Mouse (Mus musculus): ENCODE measurements around the gene Fads6. TPM values are rescaled to one million over a fixed set of nuclear protein-coding genes. Genes with fewer than 3 reads are reported as not detected.

Gene Fads6
- polyA plus RNA-seq, 1 experiment = 57.3 TPM

DNA sequence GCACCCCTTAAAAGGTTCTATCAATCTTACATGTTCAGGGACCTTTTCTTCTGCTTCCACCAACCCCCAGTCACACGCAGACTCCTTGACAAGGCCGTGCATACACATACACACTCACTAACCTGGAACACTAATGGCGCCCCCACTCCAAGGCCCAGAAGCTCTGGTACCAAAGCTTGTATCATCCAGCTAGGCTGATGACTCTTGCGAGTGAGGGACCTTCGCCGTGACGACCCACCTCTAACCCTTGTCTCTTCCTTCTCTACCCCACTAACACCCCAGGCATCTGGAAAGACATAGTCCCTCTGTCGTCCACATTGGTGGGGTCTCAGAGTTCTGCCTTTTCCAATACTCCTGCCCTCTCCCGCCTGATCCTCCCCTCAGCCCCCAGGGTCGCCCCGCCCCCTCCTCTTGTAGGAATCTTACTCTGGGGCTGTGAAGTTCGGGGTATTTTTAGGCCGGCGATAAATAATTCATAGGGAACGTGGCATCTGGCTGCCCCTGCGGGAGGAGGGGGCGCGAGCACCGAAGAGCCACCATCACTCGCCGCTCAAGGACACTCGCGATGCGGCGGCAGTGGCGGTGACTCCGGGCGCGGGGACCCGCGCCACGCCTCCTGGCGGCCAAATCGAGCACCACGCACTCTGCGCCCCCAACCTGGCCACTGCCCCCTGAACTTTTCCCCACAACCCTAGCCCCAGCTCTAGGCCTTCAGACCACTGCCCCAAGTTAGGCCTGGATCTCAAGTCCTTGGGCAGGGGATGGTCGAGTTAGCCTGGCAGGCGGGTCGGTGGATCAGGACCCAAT lies 32.4 kb downstream of the Fads6 start:
- TF ChIP-seq POLR2A (IDR thresholded peaks at IDR 0.05; ENCODE audit: borderline replicate concordance, insufficient read depth, low read length) (no peak), CTCF (IDR thresholded peaks at IDR 0.05; ENCODE audit: borderline replicate concordance, insufficient read depth, low read depth, low read length) (peak; percentile 52; the same call in 1 of the 2 replicates)
- Histone ChIP-seq H3K27me3 (ENCODE audit: control insufficient read depth, insufficient read depth, low read length) (no peaks in the 10 kb centered on the region), H3K4me3 (replicated peaks; ENCODE audit: insufficient read depth, low read depth, low read length) (peak overlapping the region; percentile 79), H3K4me1 (ENCODE audit: control insufficient read depth, insufficient read depth, low read length) (peaks cover 49% of the 10 kb centered on the region), H3K27ac (ENCODE audit: insufficient read depth, low read length) (peak overlapping the region; percentile 99)
- 5% methylated on average over 39 of the region's 39 CpGs for WGBS
- peak in 1 of 2 experiments; percentile 69 for DNase-seq

GRCm38 (mm10) chr11:115264136-115264861 lies 33.2 kb downstream of the Fads6 start:
- DNase-seq = peak; percentile 69 to 80
- Histone ChIP-seq H3K4me3 (replicated peaks; ENCODE audit: insufficient read depth, low read depth, low read length) (peak overlapping the region; percentile 79), H3K4me1 (ENCODE audit: control insufficient read depth, insufficient read depth, low read length) (peaks cover 47% of the 10 kb centered on the region), H3K27ac (ENCODE audit: insufficient read depth, low read length) (peak overlapping the region; percentile 99), H3K27me3 (ENCODE audit: control insufficient read depth, insufficient read depth, low read length) (no peaks in the 10 kb centered on the region)
- 25% methylated on average over 7 of the region's 7 CpGs for WGBS
- TF ChIP-seq CTCF (IDR thresholded peaks at IDR 0.05; ENCODE audit: borderline replicate concordance, insufficient read depth, low read depth, low read length) (no peak), POLR2A (IDR thresholded peaks at IDR 0.05; ENCODE audit: borderline replicate concordance, insufficient read depth, low read length) (no peak)

DNA sequence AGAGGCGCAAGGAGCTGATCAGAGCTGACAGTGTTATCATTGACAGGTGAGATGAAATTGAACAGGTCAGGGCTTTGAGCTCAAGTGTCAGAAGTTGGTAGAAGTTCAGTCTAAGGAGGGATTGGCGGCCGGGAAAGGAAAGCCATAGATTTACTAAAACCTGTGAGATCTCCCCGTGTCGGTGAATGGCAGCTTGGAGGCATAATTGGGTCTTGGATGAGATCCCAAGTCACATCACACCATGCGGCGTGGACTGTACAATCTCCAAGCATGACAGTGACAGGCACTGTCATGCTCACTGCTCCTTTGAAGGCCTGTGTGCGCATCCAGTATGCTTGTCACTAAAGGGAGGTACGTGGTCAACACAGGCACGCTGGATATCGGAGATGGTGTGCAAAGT lies 34.5 kb downstream of the Fads6 start:
- peak overlapping the region; percentile 19 for H3K4me3 ChIP-seq (replicated peaks; ENCODE audit: insufficient read depth, low read depth, low read length)
- H3K4me1 ChIP-seq (ENCODE audit: control insufficient read depth, insufficient read depth, low read length) = peaks cover 37% of the 10 kb centered on the region
- DNase-seq = peak; percentile 72 to 82
- no peaks in the 10 kb centered on the region for H3K27me3 ChIP-seq (ENCODE audit: control insufficient read depth, insufficient read depth, low read length)
- 20% methylated on average over 11 of the region's 11 CpGs for WGBS
- peak overlapping the region; percentile 79 for H3K27ac ChIP-seq (ENCODE audit: insufficient read depth, low read length)
- TF ChIP-seq POLR2A (IDR thresholded peaks at IDR 0.05; ENCODE audit: borderline replicate concordance, insufficient read depth, low read length) (0 out of 2 replicates have a peak, but pooled peaks have one; percentile 6), CTCF (IDR thresholded peaks at IDR 0.05; ENCODE audit: borderline replicate concordance, insufficient read depth, low read depth, low read length) (no peak)

GRCm38 (mm10) chr11:115259134-115259533 lies 38.3 kb downstream of the Fads6 start:
- 78% methylated on average over 4 of the region's 4 CpGs for WGBS
- Histone ChIP-seq H3K4me1 (ENCODE audit: control insufficient read depth, insufficient read depth, low read length) (peaks cover 47% of the 10 kb centered on the region), H3K27me3 (ENCODE audit: control insufficient read depth, insufficient read depth, low read length) (no peaks in the 10 kb centered on the region), H3K27ac (ENCODE audit: insufficient read depth, low read length) (no peak overlapping the region), H3K4me3 (replicated peaks; ENCODE audit: insufficient read depth, low read depth, low read length) (no peak overlapping the region)
- DNase-seq = no peak
- TF ChIP-seq CTCF (IDR thresholded peaks at IDR 0.05; ENCODE audit: borderline replicate concordance, insufficient read depth, low read depth, low read length) (no peak), POLR2A (IDR thresholded peaks at IDR 0.05; ENCODE audit: borderline replicate concordance, insufficient read depth, low read length) (no peak)

DNA sequence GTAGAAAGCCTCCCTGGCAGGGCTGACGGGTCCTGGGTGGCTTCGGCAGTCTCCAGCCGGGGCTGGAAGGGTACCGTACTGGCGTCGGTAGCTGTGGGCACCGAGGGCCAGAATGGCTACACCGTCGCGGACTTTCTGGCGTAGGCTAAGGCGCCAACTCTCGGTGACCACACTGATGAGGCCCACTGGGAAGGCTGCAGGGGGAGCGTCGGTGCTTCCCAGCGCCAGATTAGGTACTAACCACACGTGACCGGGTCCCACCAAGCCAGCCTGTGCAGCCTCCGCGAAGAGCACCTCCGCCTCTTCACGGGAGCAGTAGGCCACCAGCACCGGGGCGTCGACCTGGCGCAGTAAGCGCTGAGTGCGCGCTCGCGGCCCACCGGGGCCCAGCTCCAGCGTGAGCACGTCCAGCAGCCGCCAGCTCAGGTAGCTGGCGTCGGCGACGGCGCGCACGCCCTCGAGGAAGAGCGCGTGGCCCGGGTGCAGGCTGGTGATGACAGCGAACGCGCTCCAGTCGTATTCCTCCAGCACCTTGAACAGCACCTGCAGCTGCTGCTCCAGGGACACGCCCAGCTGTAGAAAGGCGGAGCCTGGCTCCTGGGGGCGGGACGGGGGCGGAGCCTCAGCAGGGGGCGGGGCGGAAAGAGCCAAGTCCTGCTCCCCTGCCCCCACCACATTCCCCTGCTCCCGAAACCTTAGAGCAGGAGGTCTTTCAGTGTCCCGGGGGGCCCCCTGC lies 39.5 kb downstream of the Fads6 start:
- no peak overlapping the region for H3K4me3 ChIP-seq (replicated peaks; ENCODE audit: insufficient read depth, low read depth, low read length)
- no peak overlapping the region for H3K27ac ChIP-seq (ENCODE audit: insufficient read depth, low read length)
- TF ChIP-seq CTCF (IDR thresholded peaks at IDR 0.05; ENCODE audit: borderline replicate concordance, insufficient read depth, low read depth, low read length) = no peak
- no peak for TF ChIP-seq POLR2A (IDR thresholded peaks at IDR 0.05; ENCODE audit: borderline replicate concordance, insufficient read depth, low read length)
- DNase-seq = no peak
- H3K27me3 ChIP-seq (ENCODE audit: control insufficient read depth, insufficient read depth, low read length) = no peaks in the 10 kb centered on the region
- WGBS = 19% methylated on average over 59 of the region's 59 CpGs
- peaks cover 44% of the 10 kb centered on the region for H3K4me1 ChIP-seq (ENCODE audit: control insufficient read depth, insufficient read depth, low read length)

- Histone ChIP-seq H3K27me3 (ENCODE audit: control insufficient read depth, insufficient read depth, low read length) (no peaks in the 10 kb centered on the region), H3K27ac (ENCODE audit: insufficient read depth, low read length) (no peak overlapping the region), H3K4me1 (ENCODE audit: control insufficient read depth, insufficient read depth, low read length) (peaks cover 49% of the 10 kb centered on the region), H3K4me3 (replicated peaks; ENCODE audit: insufficient read depth, low read depth, low read length) (no peak overlapping the region)
- no peak for DNase-seq
- 68% methylated on average over 3 of the region's 3 CpGs for WGBS
- TF ChIP-seq CTCF (IDR thresholded peaks at IDR 0.05; ENCODE audit: borderline replicate concordance, insufficient read depth, low read depth, low read length) (no peak), POLR2A (IDR thresholded peaks at IDR 0.05; ENCODE audit: borderline replicate concordance, insufficient read depth, low read length) (no peak)
Measured at GRCm38 (mm10) chr11:115251258-115251657, 46.2 kb downstream of the Fads6 start.

- Histone ChIP-seq H3K4me3 (replicated peaks; ENCODE audit: insufficient read depth, low read depth, low read length) (no peak overlapping the region), H3K27me3 (ENCODE audit: control insufficient read depth, insufficient read depth, low read length) (no peaks in the 10 kb centered on the region), H3K27ac (ENCODE audit: insufficient read depth, low read length) (peak overlapping the region; percentile 6; the same call in 1 of the 2 replicates), H3K4me1 (ENCODE audit: control insufficient read depth, insufficient read depth, low read length) (peaks cover 50% of the 10 kb centered on the region)
- no peak for DNase-seq
- TF ChIP-seq POLR2A (IDR thresholded peaks at IDR 0.05; ENCODE audit: borderline replicate concordance, insufficient read depth, low read length) (no peak), CTCF (IDR thresholded peaks at IDR 0.05; ENCODE audit: borderline replicate concordance, insufficient read depth, low read depth, low read length) (no peak)
- WGBS = 16% methylated on average over 36 of the region's 36 CpGs
Measured at GRCm38 (mm10) chr11:115250405-115251090, 46.9 kb downstream of the Fads6 start.
